Mouse (Mus musculus) stomach, embryonic 14.5 days (tissue): ENCODE results near the gene Dpp9. TPM values are rescaled to one million over a fixed set of nuclear protein-coding genes. Genes with fewer than 3 reads are reported as not detected.

Source experiments
- ATAC-seq: fragments of 200-750 bp; cut with Nextera tagmentation; 2 replicates; pipeline ENCODE4 v1.8.0; 2017; ENCODE audit warnings: low read depth, moderate TSS enrichment; ENCODE audit not compliant: insufficient number of reproducible peaks, insufficient read depth, low FRiP score
- H3K27ac ChIP-seq: fragments of 300-500 bp; sonication (generic); 2 replicates; pipeline ENCODE4 v1.5.1; 2014; ENCODE audit warnings: mild to moderate bottlenecking, low read length, moderate library complexity, mixed read lengths
- H3K27me3 ChIP-seq: fragments of 300-500 bp; sonication (generic); 2 replicates; pipeline ENCODE4 v1.6.1; 2014; ENCODE audit warnings: low read length, control low read depth, mixed read lengths; ENCODE audit not compliant: control insufficient read depth, insufficient read depth
- H3K36me3 ChIP-seq: fragments of 300-500 bp; sonication (generic); 2 replicates; pipeline ENCODE4 v1.6.1; 2014; ENCODE audit warnings: mild to moderate bottlenecking, control low read depth, low read length, moderate library complexity, mixed read lengths; ENCODE audit not compliant: control insufficient read depth, insufficient read depth
- H3K4me1 ChIP-seq: fragments of 300-500 bp; sonication (generic); 2 replicates; pipeline ENCODE4 v1.6.1; 2014; ENCODE audit warnings: low read length, control low read depth, mixed read lengths; ENCODE audit not compliant: control insufficient read depth, insufficient read depth
- H3K4me2 ChIP-seq: fragments of 300-500 bp; sonication (generic); replicated peaks from 2 replicates; pipeline ENCODE4 v1.6.1; 2014; ENCODE audit warnings: low read depth, low read length, control low read depth
- H3K4me3 ChIP-seq: fragments of 300-500 bp; sonication (generic); 2 replicates; pipeline ENCODE4 v1.5.1; 2014; ENCODE audit warnings: low read depth, low read length, control low read depth
- H3K9ac ChIP-seq: fragments of 300-500 bp; sonication (generic); replicated peaks from 2 replicates; pipeline ENCODE4 v1.6.1; 2014; ENCODE audit warnings: low read depth, mild to moderate bottlenecking, control low read depth, low read length, moderate library complexity, mixed read lengths
- H3K9me3 ChIP-seq: fragments of 300-500 bp; sonication (generic); 2 replicates; pipeline ENCODE4 v1.6.1; 2016; ENCODE audit warnings: low read depth, low read length, control low read depth; ENCODE audit not compliant: control insufficient read depth
- WGBS: fragments of 180-500 bp; shearing (Covaris S2); extraction: QIAGEN DNeasy Blood & Tissue Kit; methylation state at CpG from one replicate; pipeline ENCODE4 v1.1.7; 2014; 5-methylcytosine and 5-hydroxymethylcytosine counted together
- polyA plus RNA-seq: library from polyadenylated mRNA; unstranded; fragments of >200 nt; fragmentation: Nextera tagmentation; extraction: Ambion mirVana; gene quantifications from 2 replicates; pipeline ENCODE4 v1.2.1, GENCODE M21; 2014

The Dpp9 gene
- 30.2 and 30.5 TPM in 2 replicates for polyA plus RNA-seq

- ATAC-seq: peak; percentile 99
- Histone ChIP-seq H3K27ac (peak within 1 kb of the TSS; percentile 73), H3K4me1 (peaks cover 11% of the 10 kb centered on the region), H3K4me2 (peak within 1 kb of the TSS; percentile 92), H3K36me3 (0 out of 2 replicates have a peak, but pooled peaks cover 2% of the 10 kb centered on the region), H3K9me3 (no peaks in the 10 kb centered on the region), H3K4me3 (peak within 1 kb of the TSS; percentile 82), H3K27me3 (no peaks in the 10 kb centered on the region), H3K9ac (peak within 1 kb of the TSS; percentile 87)
- WGBS: under 1% methylated on average over 76 of the region's 78 CpGs
These were observed at the start of gene Dpp9 for GRCm38 (mm10) chr17:56218377-56219191. Dpp9 (minus strand) TSS chr17:56218905.

- H3K36me3 ChIP-seq: peaks cover 11% of the 10 kb centered on the region
- no peak overlapping the region for H3K27ac ChIP-seq
- no peak overlapping the region for H3K4me3 ChIP-seq
- no peaks in the 10 kb centered on the region for H3K27me3 ChIP-seq
- H3K9me3 ChIP-seq: no peaks in the 10 kb centered on the region
- H3K4me2 ChIP-seq: no peak overlapping the region
- no peak for ATAC-seq
- H3K4me1 ChIP-seq: no peaks in the 10 kb centered on the region
- WGBS: 59% methylated on average over 3 of the region's 3 CpGs
- no peak overlapping the region for H3K9ac ChIP-seq
These were observed 47.6 kb upstream of the Dpp9 start for GRCm38 (mm10) chr17:56266271-56266670.

GRCm38 (mm10) chr17:56265869-56266268, 47.2 kb upstream of the Dpp9 start:
- Histone ChIP-seq H3K36me3 (peaks cover 11% of the 10 kb centered on the region), H3K9ac (no peak overlapping the region), H3K27ac (no peak overlapping the region), H3K4me2 (no peak overlapping the region), H3K4me1 (no peaks in the 10 kb centered on the region), H3K9me3 (no peaks in the 10 kb centered on the region), H3K4me3 (no peak overlapping the region), H3K27me3 (no peaks in the 10 kb centered on the region)
- no peak for ATAC-seq
- 79% methylated on average over 3 of the region's 3 CpGs for WGBS

- no peaks in the 10 kb centered on the region for H3K9me3 ChIP-seq
- no peak for ATAC-seq
- H3K27me3 ChIP-seq: no peaks in the 10 kb centered on the region
- no peak overlapping the region for H3K4me3 ChIP-seq
- no peak overlapping the region for H3K4me2 ChIP-seq
- peaks cover 18% of the 10 kb centered on the region for H3K36me3 ChIP-seq
- WGBS: 86% methylated on average over 4 of the region's 4 CpGs
- H3K4me1 ChIP-seq: no peaks in the 10 kb centered on the region
- no peak overlapping the region for H3K27ac ChIP-seq
- no peak overlapping the region for H3K9ac ChIP-seq
These were observed 46.3 kb upstream of the Dpp9 start for GRCm38 (mm10) chr17:56265011-56265410.

GRCm38 (mm10) chr17:56264020-56264419, 45.3 kb upstream of the Dpp9 start:
- ATAC-seq: peak; percentile 74
- Histone ChIP-seq H3K4me2 (no peak overlapping the region), H3K27me3 (no peaks in the 10 kb centered on the region)

GRCm38 (mm10) chr17:56262645-56263094, 44.0 kb upstream of the Dpp9 start:
- Histone ChIP-seq H3K9ac (no peak overlapping the region), H3K4me1 (peaks cover 12% of the 10 kb centered on the region; the same call in 1 of the 2 replicates), H3K27me3 (no peaks in the 10 kb centered on the region), H3K4me2 (no peak overlapping the region), H3K27ac (no peak overlapping the region), H3K9me3 (no peaks in the 10 kb centered on the region), H3K4me3 (no peak overlapping the region), H3K36me3 (peaks cover 36% of the 10 kb centered on the region)
- WGBS: 88% methylated on average over 3 of the region's 3 CpGs
- no peak for ATAC-seq

More at GRCm38 (mm10) chr17:56264020-56264419, 45.3 kb upstream of the Dpp9 start:
- H3K9ac ChIP-seq: no peak overlapping the region
- H3K36me3 ChIP-seq: peaks cover 28% of the 10 kb centered on the region
- H3K4me1 ChIP-seq: peaks cover 2% of the 10 kb centered on the region; the same call in 1 of the 2 replicates
- H3K9me3 ChIP-seq: no peaks in the 10 kb centered on the region
- no peak overlapping the region for H3K4me3 ChIP-seq
- 22% methylated on average over 8 of the region's 8 CpGs for WGBS
- H3K27ac ChIP-seq: no peak overlapping the region

GRCm38 (mm10) chr17:56261166-56261565, 42.5 kb upstream of the Dpp9 start:
- no peak overlapping the region for H3K4me2 ChIP-seq
- no peaks in the 10 kb centered on the region for H3K27me3 ChIP-seq
- H3K36me3 ChIP-seq: peaks cover 36% of the 10 kb centered on the region
- H3K9me3 ChIP-seq: no peaks in the 10 kb centered on the region
- no peak overlapping the region for H3K27ac ChIP-seq
- 82% methylated on average over 3 of the region's 3 CpGs for WGBS
- H3K4me3 ChIP-seq: no peak overlapping the region
- no peak overlapping the region for H3K9ac ChIP-seq
- no peak for ATAC-seq
- H3K4me1 ChIP-seq: peaks cover 15% of the 10 kb centered on the region; the same call in 1 of the 2 replicates

GRCm38 (mm10) chr17:56259301-56260037, 40.8 kb upstream of the Dpp9 start:
- H3K9ac ChIP-seq: no peak overlapping the region
- no peaks in the 10 kb centered on the region for H3K27me3 ChIP-seq
- WGBS: 89% methylated on average over 10 of the region's 10 CpGs
- H3K27ac ChIP-seq: no peak overlapping the region
- H3K4me2 ChIP-seq: no peak overlapping the region
- H3K9me3 ChIP-seq: no peaks in the 10 kb centered on the region
- H3K36me3 ChIP-seq: peaks cover 36% of the 10 kb centered on the region
- no peak overlapping the region for H3K4me3 ChIP-seq
- no peak for ATAC-seq
- peaks cover 15% of the 10 kb centered on the region; the same call in 1 of the 2 replicates for H3K4me1 ChIP-seq
